Mouse (Mus musculus) heart, adult 8-10 months (tissue): ENCODE results near the gene Cfap61. TPM values are rescaled to one million over a fixed set of nuclear protein-coding genes. Genes with fewer than 3 reads are reported as not detected.

Source experiments
- DNase-seq: peaks from one replicate; pipeline ENCODE4 v3.0.0; 2022; ENCODE audit warnings: low spot score
- total RNA-seq, 4 experiments: library from RNA; stranded (reverse); gene quantifications; 2 replicates each; pipeline ENCODE4 v1.2.4; 2022

Cfap61 gene
- total RNA-seq, 4 experiments from 2014 or later, result 0.92 to 2.5 (median 1.7) TPM

DNA sequence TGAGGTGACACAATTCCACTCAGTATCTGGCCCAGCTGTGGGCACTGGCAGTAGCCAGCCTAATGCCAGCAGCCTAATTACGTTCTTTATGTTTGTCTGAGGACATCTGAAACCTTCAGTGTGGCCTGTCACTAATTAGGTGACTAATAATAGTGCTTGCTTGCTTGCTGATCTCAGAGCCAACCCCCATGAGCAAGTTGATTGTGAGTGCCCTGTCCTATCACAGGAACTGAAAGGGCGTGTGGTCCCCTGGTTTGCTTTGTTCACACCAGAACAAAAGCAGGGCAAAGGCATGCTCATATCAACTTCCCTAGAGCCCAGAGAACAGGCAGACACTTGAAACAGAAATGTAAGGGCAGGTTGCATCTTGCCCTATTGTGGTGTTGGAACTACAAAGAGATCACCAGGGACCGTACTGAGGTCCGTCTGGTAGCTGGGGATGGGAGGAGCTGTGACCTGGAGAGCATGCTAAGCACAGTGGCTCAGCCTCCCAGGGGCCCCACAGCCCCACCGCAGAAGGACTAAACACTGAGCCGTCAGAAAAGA lies 148.8 kb downstream of the Cfap61 start:
- DNase-seq, result no peak

DNA sequence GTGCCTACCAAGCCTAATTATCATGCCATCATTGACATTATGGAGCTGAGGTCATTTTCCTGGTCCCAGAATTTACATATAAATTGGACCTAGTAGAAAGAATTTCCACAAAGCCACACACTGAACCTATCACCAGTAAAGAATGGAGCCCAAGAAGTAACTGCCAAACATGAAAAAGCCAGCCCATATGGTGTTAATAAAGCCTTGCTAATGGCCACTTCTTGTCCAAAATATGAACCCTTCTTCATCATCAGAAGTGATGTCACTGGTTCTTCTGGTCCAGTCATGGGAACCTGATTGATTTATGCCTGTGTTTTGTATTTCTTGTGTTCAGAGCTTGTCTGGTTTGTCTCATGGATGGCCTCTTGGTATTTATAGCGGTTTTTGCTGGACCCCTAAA lies 152.8 kb downstream of the Cfap61 start:
- DNase-seq, result no peak

DNA sequence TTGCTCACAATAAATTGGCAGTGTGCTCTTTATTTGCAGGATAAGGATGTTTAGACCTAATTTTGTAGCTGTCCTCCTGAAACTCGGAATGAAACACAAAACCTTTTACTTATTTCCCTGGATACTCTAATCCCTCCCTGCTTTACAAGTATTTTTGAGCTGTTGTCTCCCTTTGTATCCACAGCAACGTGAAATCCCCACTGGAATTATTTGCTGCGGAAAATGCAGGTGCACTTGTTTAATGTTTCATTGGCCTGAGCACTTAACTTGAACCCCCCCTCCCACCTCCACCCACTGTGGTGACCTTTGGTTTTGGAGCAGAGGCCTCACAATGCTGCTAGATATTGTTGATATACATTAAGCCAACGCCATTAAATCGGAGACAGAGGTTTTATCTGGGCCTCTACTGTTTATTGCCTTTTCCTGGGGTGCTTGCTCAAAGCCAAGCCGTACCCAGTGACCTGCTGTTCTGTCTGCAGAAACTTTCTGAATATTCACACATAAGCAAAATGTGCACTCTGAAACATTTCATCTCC lies 154.6 kb downstream of the Cfap61 start:
- DNase-seq, result no peak

DNA sequence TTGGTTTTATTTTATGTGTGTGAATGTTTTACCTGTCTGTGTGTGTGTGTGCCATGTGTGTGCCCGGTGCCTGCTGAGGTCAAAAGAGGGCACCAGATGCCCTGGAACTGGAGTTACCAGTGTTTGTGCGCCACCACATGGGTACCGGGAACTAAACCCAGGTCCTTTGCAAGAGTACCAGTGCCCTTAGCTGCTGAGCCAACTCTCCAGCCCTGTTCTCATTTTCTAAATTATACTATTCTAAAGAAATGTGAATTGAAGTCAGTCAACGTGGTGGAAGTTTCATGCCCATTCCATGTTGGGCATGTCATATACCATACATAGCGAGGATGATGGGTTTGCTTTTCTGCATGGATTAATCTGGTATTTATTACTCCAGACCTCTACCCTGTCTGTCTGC lies 162.9 kb downstream of the Cfap61 start:
- DNase-seq, result no peak

DNA sequence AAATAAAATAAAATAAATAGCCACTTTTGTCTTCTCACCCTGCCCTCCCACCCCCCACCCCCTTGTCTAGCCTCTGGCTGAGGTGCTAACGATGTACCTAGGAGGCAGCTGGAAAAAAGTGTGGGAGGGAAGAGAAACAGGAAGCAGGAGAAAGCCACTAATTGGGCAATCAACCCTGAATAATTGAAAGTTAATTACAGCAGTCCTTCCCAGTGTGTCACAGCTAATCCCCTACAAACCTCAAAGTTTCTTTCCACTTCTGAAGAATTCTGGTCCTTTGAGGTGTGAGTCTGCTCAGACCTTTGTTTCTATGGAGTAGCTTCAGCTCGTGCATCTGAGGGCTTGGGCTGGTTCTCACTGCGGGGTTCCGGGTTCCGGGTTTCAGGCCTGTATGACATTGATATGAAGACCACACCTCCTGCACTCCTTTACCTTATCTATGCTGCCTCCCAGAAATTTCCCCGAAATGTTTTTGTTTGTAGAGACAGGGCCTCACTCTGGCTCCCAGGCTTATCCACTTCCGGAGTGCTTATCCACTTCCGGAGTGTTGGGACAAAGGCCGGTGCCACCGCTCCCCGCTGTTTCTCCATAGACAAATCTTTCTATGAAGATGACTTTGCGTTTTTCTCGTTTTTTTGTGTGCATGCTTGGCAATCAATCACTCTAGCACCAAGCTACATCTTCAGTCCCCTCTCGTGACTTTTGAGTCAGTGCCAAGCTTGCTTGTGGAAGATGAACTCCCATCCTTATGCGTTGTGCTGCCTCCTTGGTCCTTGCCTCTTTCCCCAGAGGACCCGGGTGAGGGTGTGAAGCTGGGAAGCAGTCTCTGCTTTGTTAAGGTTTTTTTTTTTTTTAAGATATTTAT lies 164.5 kb downstream of the Cfap61 start:
- DNase-seq, result no peak

DNA sequence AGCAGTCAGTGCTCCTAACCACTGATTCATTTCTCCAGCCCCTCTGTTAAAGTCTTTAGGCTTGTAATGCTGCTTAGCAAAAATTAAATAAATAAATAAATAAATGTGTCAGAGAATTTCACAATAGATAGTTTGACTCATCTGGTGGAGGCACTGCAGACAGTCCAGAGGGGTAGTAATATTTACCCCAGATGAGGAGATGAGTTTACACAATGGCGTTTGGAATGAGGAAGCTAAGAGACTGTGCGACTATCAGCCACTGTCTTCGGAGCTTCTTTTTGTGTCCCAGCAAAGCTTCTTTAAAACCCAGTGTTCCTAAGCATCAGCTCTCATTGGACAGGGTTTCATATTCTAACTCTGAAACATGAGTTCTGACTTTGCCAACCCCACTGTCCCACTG lies 165.3 kb downstream of the Cfap61 start:
- no peak for DNase-seq

DNA sequence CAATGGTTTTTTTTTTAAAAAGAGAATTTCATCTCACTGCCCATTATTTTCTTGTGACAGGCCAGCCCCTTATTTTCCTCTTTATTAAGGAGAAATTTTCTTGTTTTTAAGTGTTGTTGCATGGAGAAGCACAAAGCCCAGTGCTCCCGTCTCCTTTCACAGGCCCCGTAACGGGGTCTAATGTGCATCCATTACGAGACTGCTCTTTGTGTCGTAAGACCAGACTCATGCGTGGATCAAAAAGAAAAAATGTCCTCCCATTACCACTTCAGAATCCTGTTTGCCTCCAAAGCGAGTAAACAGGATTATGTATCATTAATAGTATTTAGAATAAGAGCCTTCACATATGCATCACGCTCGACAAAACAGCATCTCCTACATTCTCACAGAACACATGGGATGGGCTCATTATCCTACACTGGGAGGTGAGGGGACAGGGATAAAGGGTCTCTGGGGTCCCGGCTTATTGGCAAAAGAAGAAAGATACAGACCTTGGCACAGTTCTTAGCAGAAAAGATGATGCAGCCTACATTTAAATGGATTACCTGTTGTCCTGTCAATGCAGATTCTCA lies 166.0 kb downstream of the Cfap61 start:
- DNase-seq, result no peak

DNA sequence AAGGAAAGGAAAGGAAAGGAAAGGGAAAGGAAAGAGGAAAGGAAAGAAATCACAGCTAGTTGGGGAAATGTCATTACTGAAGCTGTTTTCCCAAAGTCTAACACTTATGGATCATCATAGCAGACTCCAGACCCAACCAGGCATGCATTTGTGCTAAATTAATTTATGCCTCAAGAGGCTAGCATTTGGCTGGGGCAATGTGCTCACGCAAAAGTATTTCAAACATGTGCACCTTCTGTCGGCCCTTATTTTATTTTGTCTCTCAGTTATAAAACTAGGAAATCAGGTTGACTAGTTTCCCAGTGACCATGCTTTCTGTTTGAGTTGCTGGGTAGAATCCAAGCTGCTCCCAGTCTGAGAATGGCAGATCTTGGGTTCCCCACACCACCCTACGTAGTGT lies 168.0 kb downstream of the Cfap61 start:
- no peak for DNase-seq

DNA sequence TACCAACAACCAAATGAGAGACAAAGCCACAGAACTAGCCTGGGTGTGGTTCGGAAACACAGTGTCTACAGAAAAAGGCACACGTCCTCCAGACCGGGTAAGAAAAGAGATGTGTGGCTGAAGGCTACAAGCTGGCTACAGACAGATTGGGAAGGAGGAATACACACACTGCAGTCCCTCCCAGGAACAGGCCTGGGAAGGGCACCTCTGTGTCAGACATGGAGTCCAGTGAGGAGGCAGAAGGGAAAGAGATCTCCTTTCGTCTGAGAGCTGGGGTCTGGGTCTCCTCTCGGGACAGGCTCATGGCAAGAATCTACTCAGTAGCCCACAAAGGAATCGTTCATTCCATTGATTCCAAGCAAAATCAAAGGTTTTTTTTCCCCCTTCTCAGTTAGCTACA lies 170.8 kb downstream of the Cfap61 start:
- DNase-seq, result no peak

DNA sequence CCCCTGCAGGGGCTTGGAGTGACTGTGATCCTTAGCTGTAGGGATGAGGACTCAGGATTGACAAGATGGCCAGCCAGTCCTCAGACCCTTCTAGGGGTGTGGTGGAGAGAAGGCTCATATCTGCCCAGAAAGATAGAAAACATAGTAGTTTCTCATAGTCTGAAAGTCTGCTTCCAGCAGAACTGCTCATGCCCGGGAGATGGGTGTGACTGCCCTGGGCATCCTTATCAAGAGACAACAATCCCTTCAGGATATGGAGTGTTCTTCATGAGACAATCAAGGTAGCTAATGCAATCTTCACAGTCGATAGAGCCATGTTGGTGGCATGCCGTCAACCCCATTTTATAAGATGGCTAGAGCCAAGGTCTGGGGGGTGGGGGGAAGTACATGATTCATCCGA lies 173.4 kb downstream of the Cfap61 start:
- no peak for DNase-seq

DNA sequence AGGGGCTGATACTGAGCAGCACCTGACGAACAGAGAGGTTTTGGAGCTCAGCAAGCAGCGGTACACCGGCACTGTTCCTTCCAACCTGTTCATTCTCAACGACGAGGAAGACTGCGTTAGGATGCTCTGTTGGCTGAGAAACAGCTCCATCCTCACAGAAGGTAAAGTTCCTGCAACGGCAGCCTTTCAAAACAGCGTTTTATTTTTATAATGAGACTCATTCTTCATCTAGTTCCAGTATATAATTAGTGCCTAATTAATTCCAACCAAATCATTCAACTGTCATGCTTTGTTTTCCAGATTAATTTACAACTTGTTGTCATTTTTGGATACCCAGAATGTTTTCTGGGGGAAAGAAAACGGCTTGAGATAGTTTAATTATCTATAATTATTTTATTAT lies 175.3 kb downstream of the Cfap61 start:
- DNase-seq, result no peak

DNA sequence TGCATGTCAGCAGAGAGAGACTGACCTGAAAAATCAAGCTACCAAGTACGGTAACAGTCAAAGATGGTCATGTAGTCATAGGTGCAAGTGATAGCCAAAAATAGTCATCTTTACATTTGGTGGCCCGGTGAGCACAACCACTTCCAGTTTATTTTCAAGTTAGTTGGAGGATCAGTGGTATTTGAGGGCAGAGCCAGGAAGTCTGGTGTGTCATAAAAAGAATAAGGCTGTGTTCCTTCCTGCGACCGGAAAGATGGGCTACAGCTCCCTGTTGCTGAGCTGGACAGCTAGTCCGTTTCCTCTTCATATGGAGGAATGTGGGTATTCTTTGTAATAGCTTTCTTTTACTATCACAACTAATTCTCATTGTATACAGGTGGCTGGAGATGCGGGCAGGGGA lies 181.7 kb downstream of the Cfap61 start:
- no peak for DNase-seq

DNA sequence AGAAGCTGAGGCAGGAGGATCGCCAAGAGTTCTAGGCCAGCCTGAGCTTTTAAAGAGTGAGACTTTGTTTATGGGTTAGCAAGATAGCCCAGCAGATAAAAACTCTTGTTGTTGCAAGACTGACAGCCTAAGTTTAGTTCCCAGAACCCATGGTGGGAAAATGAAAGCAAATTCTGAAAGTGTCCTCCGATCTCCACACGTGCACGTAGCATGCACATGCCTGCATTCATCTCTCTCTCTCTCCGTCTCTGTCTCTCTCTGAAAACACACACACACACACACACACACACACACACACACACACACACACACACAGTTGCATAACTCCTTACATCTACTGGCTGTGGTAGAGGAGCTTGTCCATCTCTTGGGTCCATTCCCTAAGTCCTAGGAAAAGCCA lies 182.1 kb downstream of the Cfap61 start:
- DNase-seq, result no peak

DNA sequence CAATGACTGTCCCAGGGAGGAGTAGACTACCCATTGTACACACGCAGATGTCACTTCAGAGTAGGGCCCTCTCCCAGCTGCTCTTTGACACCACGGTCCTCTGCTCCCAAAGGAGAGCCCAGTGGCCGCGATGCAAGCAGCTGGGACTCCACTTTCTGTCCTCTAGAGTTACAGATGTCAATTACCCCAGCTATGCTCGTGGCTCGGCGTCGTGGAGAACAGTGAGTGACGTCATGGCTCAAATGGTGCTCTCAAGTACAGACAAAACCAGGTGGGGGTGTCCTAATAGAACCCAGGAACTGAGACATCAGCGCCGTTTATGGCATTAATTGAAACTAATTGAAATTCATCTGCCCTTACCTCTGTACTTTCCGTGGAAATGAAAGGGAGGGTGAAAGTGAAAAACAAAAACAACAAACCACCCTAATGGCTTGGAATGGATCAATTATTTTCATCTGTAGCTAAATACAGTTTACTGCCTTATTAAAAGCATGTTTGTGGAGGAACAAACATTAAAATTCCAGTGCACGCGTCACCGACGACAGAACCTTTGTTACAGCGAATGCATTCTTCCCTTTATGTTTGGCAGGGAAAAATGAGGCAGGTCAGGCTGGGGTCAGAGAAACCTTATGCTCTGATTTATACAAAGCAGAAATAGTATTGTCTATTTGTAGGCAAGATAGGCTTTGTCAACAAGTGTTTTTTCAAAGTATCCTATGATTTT lies 182.8 kb downstream of the Cfap61 start:
- DNase-seq, result no peak

DNA sequence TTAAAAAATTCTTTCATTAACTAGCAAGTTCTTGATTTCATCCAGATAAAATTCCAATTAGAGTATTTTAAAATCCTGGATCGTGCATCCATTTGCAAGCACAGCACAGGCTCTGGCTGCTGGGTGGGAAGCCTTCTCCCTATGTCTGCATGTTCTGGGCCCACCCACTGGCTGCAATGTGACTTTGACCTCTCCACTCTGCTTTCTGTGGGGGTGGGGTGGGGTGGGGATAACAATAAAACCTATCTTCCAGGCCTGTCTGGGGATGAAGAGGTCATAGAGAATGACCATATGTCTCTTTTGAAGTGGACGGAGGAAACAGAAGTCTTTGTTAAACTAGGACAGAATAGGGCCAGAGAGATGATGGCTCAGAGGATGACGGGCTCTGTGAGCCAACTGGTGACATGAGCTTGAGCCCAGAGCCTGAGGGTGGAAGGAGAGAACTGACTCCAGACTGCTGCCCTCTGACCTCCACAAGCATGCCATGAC lies 183.4 kb downstream of the Cfap61 start:
- DNase-seq, result no peak

DNA sequence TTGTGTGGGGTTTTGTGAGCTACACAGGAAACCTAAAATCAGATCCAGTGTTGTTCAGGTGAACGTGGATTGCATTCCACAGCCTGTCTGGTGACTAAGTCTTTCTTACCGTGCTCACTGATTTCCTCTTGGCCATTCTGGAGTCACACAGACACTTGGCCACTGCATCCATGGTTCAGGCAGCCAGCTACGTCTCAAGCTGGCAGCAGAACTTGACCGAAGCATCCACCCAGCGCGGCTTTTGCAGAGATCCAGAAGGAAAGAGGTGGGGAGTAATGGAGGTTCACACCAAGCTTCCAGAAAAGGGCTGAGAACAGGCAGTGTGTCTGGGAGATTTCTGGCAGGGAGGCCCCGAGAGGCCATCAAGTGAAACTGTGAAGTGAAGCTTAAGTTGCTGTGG lies 187.0 kb downstream of the Cfap61 start:
- no peak for DNase-seq

DNA sequence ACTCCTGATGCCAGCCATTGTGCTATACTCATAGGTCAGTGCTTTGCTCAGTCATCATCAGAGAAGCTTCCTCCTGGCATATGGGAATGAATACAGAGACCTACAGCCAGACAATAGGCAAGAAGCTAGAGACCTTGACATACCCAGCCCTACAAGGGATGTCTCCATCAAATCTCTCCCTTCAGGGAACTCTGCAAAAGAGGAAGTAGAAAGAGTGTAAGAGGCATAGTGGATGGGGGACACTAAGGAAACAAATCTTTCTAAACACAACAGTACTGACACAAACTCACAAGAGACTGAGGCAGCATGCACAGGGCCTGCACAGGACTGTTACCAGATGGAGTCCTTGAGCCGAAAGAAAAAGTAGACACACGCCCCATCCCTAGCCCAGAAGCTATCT lies 190.5 kb downstream of the Cfap61 start:
- DNase-seq, result no peak

DNA sequence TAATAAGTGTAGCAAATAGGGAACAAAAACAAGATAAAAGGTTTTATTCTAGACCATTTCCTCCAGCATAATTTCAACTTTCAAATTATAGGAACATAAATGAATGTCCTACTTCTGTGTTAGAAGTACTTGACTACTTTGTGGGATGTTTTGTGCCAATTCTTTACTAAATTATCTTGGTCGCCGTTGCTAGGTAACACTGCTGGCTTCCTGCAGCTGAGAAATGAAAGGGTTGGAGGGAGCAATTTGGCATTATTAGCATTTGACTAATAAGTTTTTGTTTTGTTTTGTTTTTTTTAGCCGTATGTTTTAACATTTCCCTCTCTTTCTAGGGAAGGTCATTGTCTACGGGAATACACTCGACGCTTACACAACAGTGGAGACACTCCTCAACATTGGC lies 194.0 kb downstream of the Cfap61 start:
- DNase-seq, result no peak

DNA sequence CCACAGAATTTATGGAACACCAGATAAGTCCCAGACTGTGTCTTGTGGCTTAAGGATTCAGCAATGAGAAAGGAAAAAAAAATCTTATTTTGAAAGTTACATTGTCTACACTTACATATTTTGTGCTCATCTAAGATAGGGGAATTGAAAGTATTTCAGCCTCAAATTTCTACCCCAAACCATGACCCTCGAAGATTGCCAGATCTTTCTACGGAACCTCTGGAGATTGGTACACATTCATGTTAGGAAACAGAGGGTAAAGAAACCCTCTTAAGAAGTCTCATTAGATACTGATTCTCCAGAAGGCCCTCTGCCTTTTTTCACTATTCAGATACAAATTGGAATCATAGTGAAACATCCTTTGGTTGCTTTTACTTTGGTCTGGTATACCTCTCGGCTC lies 195.9 kb downstream of the Cfap61 start:
- no peak for DNase-seq

DNA sequence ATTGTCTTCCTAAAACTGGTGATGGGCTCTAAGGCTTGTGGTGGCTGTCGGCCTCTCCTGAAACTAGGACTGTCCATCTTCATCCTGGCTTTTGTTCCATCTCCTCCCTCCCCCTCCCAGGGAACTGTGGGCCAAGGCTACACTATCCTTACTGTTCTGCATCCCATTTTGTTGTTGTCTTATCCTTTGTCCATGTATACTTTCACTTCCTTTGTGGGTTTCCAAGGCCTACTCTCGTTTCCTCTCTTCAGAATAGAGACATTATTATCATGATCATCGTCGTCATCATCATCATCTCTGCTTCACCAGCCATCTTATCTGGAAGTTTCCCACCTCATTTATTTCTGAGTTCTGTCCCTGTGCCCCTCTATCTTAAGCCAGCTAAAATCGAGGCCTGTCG lies 199.7 kb downstream of the Cfap61 start:
- DNase-seq, result no peak

DNA sequence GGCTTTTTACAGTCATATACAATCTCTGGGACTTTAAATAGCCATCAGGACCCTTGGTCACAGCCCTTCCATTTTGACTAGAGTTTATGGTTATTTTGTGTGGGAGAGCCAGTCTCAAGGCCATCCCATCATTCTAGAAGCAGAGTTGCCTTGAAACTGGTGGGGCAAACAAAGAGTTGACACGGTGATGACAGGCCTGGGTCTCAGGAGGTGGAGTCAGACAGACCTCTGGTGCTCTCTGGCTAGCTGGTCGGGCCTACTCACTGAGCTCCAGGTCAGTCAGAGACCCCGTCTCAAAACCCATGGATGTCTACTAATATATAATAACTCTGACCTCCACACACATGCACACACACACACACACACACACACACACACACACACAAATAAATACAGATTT lies 206.1 kb downstream of the Cfap61 start:
- DNase-seq, result no peak

DNA sequence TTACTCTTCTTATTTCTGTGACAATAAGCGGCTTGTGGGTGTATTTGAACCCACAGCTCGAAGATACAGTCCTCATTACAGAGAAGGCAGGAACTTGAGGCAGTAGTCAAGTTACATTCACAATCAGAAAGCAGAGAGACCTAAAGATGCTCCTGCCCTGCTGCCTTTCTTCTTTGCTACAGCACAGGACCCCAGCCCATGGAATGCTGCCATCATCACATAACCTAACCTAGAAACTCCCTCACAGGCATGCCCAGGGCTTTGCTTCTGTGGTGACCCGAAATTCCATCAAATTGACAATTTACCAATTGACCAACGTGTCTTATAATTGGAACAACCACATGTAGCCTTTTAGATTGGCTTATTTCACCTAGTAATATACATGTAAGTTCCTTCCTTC lies 212.7 kb downstream of the Cfap61 start:
- DNase-seq, result no peak
